Mouse (Mus musculus) thymus, postnatal 36 days (tissue): ENCODE measurements at regions not wholly inside any gene's neighbourhood (a gene's known extent, or its start where the extent isn't known, plus 50 kb on each side); places are given as distances from the start of the nearest gene placed in this dataset.

Experiments used
- DNase-seq, 2 experiments: peaks; one replicate each; pipeline ENCODE4 v3.0.0; 2022; ENCODE audit warnings: mixed read lengths in 2 of 2

- no peak for DNase-seq
Measured at GRCm38 (mm10) chr3:18937333-18938122, 690.9 kb downstream of the 1700064H15Rik start.

GRCm38 (mm10) chr3:18941301-18942177, 686.9 kb downstream of the 1700064H15Rik start:
- DNase-seq = no peak

- no peak for DNase-seq
Measured at GRCm38 (mm10) chr3:18960341-18960740, 668.1 kb downstream of the 1700064H15Rik start.

- no peak for DNase-seq
Measured at GRCm38 (mm10) chr3:18988662-18989061, 639.8 kb downstream of the 1700064H15Rik start.

- DNase-seq = no peak
Measured at GRCm38 (mm10) chr3:18989577-18990240, 638.8 kb downstream of the 1700064H15Rik start.

- DNase-seq = no peak
Measured at GRCm38 (mm10) chr3:19000179-19000578, 628.3 kb downstream of the 1700064H15Rik start.

GRCm38 (mm10) chr3:19002056-19002455, 626.4 kb downstream of the 1700064H15Rik start:
- DNase-seq = no peak

GRCm38 (mm10) chr3:19004792-19005191, 623.7 kb downstream of the 1700064H15Rik start:
- DNase-seq = no peak

GRCm38 (mm10) chr3:19044566-19044965, 583.9 kb downstream of the 1700064H15Rik start:
- no peak for DNase-seq

- DNase-seq = no peak
Measured at GRCm38 (mm10) chr3:19045933-19046332, 582.5 kb downstream of the 1700064H15Rik start.

- DNase-seq = no peak
Measured at GRCm38 (mm10) chr3:19046610-19047009, 581.9 kb downstream of the 1700064H15Rik start.

- no peak for DNase-seq
Measured at GRCm38 (mm10) chr3:19055961-19056360, 572.5 kb downstream of the 1700064H15Rik start.

GRCm38 (mm10) chr3:19056623-19057022, 571.9 kb downstream of the 1700064H15Rik start:
- DNase-seq = no peak

- no peak for DNase-seq
Measured at GRCm38 (mm10) chr3:19059906-19060870, 568.3 kb downstream of the 1700064H15Rik start.

GRCm38 (mm10) chr3:19061488-19062248, 566.8 kb downstream of the 1700064H15Rik start:
- no peak for DNase-seq

GRCm38 (mm10) chr3:19062249-19062859, 566.1 kb downstream of the 1700064H15Rik start:
- DNase-seq = no peak

- no peak for DNase-seq
Measured at GRCm38 (mm10) chr3:19067141-19067757, 561.2 kb downstream of the 1700064H15Rik start.
